Mouse (Mus musculus): ENCODE measurements at regions not wholly inside any gene's neighbourhood (a gene's known extent, or its start where the extent isn't known, plus 50 kb on each side); places are given as distances from the start of the nearest gene placed in this dataset.

GRCm38 (mm10) chr7:106350156-106350788 is 135.1 kb upstream of the Gvin1 start:
- DNase-seq (ENCODE audit: low read depth, low spot score), result peak; percentile 4
